Mouse (Mus musculus): ENCODE data around the gene Tspoap1.

- no peak for TF ChIP-seq REST (IDR thresholded peaks at IDR 0.05; ENCODE audit: insufficient read depth, insufficient read length)
- no peak for TF ChIP-seq E2F4 (IDR thresholded peaks at IDR 0.05; ENCODE audit: insufficient read depth)
- TF ChIP-seq POLR2A (IDR thresholded peaks at IDR 0.05; ENCODE audit: insufficient read length, low read depth): no peak
- no peak for TF ChIP-seq CEBPB (IDR thresholded peaks at IDR 0.05; ENCODE audit: insufficient read depth, poor library complexity, severe bottlenecking)
These were observed 12.6 kb upstream of the Tspoap1 start for GRCm38 (mm10) chr11:87747716-87748115.
